Mouse (Mus musculus): ENCODE data around the gene Prss57. TPM values are rescaled to one million over a fixed set of nuclear protein-coding genes. Genes with fewer than 3 reads are reported as not detected.

Prss57 gene
- total and polyA plus RNA-seq, 3 experiments = 0.05 TPM; not detected in 2

GRCm38 (mm10) chr10:79789581-79789980 is 1.2 kb downstream of the Prss57 start:
- Histone ChIP-seq H3K27me3 (ENCODE audit: insufficient read depth, low read length) (peaks cover 38% of the 10 kb centered on the region), H3K4me3 (ENCODE audit: low read depth, low read length) (no peak overlapping the region), H3K9me3 (replicated peaks) (no peaks in the 10 kb centered on the region), H3K36me3 (replicated peaks) (no peaks in the 10 kb centered on the region), H3K4me1 (ENCODE audit: insufficient read depth, low read depth, low read length) (peaks cover 22% of the 10 kb centered on the region)
- ATAC-seq (ENCODE audit: extremely low read depth, insufficient number of reproducible peaks, low FRiP score, poor library complexity, severe bottlenecking) (no peak), DNase-seq (ENCODE audit: low spot score) (no peak)
- no peak for TF ChIP-seq GATA2 (IDR thresholded peaks at IDR 0.05; ENCODE audit: borderline replicate concordance, low read depth, low read length)
- TF ChIP-seq TAL1 (conservative IDR thresholded peaks at IDR 0.05; ENCODE audit: low read depth, low read length) = no peak
- TF ChIP-seq POLR2AphosphoS5 (IDR thresholded peaks at IDR 0.05; ENCODE audit: insufficient replicate concordance, low read depth, low read length) = no peak
- TF ChIP-seq GATA1 (IDR thresholded peaks at IDR 0.05; ENCODE audit: borderline replicate concordance, low read length) = no peak
- TF ChIP-seq CTCF (IDR thresholded peaks at IDR 0.05; ENCODE audit: low read depth, low read length) = no peak

GRCm38 (mm10) chr10:79788386-79789158 is 2.2 kb downstream of the Prss57 start:
- peaks cover 34% of the 10 kb centered on the region for H3K27me3 ChIP-seq (ENCODE audit: insufficient read depth, low read length)
- no peaks in the 10 kb centered on the region for H3K36me3 ChIP-seq (replicated peaks)
- H3K4me3 ChIP-seq (ENCODE audit: low read depth, low read length) = no peak overlapping the region
- DNase-seq (ENCODE audit: low spot score) (no peak), ATAC-seq (ENCODE audit: extremely low read depth, insufficient number of reproducible peaks, low FRiP score, poor library complexity, severe bottlenecking) (no peak)
- TF ChIP-seq POLR2AphosphoS5 (IDR thresholded peaks at IDR 0.05; ENCODE audit: insufficient replicate concordance, low read depth, low read length) (no peak), GATA2 (IDR thresholded peaks at IDR 0.05; ENCODE audit: borderline replicate concordance, low read depth, low read length) (no peak), CTCF (IDR thresholded peaks at IDR 0.05; ENCODE audit: low read depth, low read length) (peak; percentile 68), GATA1 (IDR thresholded peaks at IDR 0.05; ENCODE audit: borderline replicate concordance, low read length) (no peak)
- peaks cover 14% of the 10 kb centered on the region for H3K4me1 ChIP-seq (ENCODE audit: insufficient read depth, low read depth, low read length)
- H3K9me3 ChIP-seq (replicated peaks) = no peaks in the 10 kb centered on the region

GRCm38 (mm10) chr10:79783920-79784800 is 6.6 kb downstream of the Prss57 start:
- ATAC-seq (ENCODE audit: extremely low read depth, insufficient number of reproducible peaks, low FRiP score, poor library complexity, severe bottlenecking) (no peak), DNase-seq (ENCODE audit: low spot score) (no peak)
- H3K9me3 ChIP-seq (replicated peaks) = 0 out of 2 replicates have a peak, but pooled peaks cover 2% of the 10 kb centered on the region
- peaks cover 38% of the 10 kb centered on the region for H3K27me3 ChIP-seq (ENCODE audit: insufficient read depth, low read length)
- H3K36me3 ChIP-seq (replicated peaks) = no peaks in the 10 kb centered on the region
- H3K4me1 ChIP-seq (ENCODE audit: insufficient read depth, low read depth, low read length) = peaks cover 22% of the 10 kb centered on the region
- TF ChIP-seq CTCF (IDR thresholded peaks at IDR 0.05; ENCODE audit: low read depth, low read length) = peak; percentile 35
- no peak for TF ChIP-seq GATA1 (IDR thresholded peaks at IDR 0.05; ENCODE audit: borderline replicate concordance, low read length)
- TF ChIP-seq TAL1 (conservative IDR thresholded peaks at IDR 0.05; ENCODE audit: low read depth, low read length) = no peak
- H3K4me3 ChIP-seq (ENCODE audit: low read depth, low read length) = no peak overlapping the region

- Histone ChIP-seq H3K9me3 (replicated peaks) (0 out of 2 replicates have a peak, but pooled peaks cover 2% of the 10 kb centered on the region), H3K36me3 (replicated peaks) (no peaks in the 10 kb centered on the region), H3K4me1 (ENCODE audit: insufficient read depth, low read depth, low read length) (peaks cover 18% of the 10 kb centered on the region), H3K4me3 (ENCODE audit: low read depth, low read length) (no peak overlapping the region), H3K27me3 (ENCODE audit: insufficient read depth, low read length) (peaks cover 47% of the 10 kb centered on the region)
- DNase-seq (ENCODE audit: low spot score) (no peak), ATAC-seq (ENCODE audit: extremely low read depth, insufficient number of reproducible peaks, low FRiP score, poor library complexity, severe bottlenecking) (no peak)
- TF ChIP-seq CTCF (IDR thresholded peaks at IDR 0.05; ENCODE audit: low read depth, low read length) (no peak), TAL1 (conservative IDR thresholded peaks at IDR 0.05; ENCODE audit: low read depth, low read length) (no peak), GATA2 (IDR thresholded peaks at IDR 0.05; ENCODE audit: borderline replicate concordance, low read depth, low read length) (no peak), GATA1 (IDR thresholded peaks at IDR 0.05; ENCODE audit: borderline replicate concordance, low read length) (no peak), POLR2AphosphoS5 (IDR thresholded peaks at IDR 0.05; ENCODE audit: insufficient replicate concordance, low read depth, low read length) (no peak)
Observed at GRCm38 (mm10) chr10:79783050-79783449, 7.7 kb downstream of the Prss57 start.

- Histone ChIP-seq H3K27me3 (ENCODE audit: insufficient read depth, low read length) (peaks cover 52% of the 10 kb centered on the region), H3K4me3 (ENCODE audit: low read depth, low read length) (no peak overlapping the region), H3K4me1 (ENCODE audit: insufficient read depth, low read depth, low read length) (peaks cover 23% of the 10 kb centered on the region)
Observed at GRCm38 (mm10) chr10:79781956-79782355, 8.8 kb downstream of the Prss57 start.

GRCm38 (mm10) chr10:79781139-79781538 is 9.6 kb downstream of the Prss57 start:
- peak overlapping the region; percentile 70; the same call in 1 of the 2 replicates for H3K4me3 ChIP-seq (ENCODE audit: low read depth, low read length)
- 0 out of 2 replicates have a peak, but pooled peaks cover 2% of the 10 kb centered on the region for H3K9me3 ChIP-seq (replicated peaks)
- H3K36me3 ChIP-seq (replicated peaks) = no peaks in the 10 kb centered on the region
- TF ChIP-seq GATA1 (IDR thresholded peaks at IDR 0.05; ENCODE audit: borderline replicate concordance, low read length) (no peak), GATA2 (IDR thresholded peaks at IDR 0.05; ENCODE audit: borderline replicate concordance, low read depth, low read length) (no peak), CTCF (IDR thresholded peaks at IDR 0.05; ENCODE audit: low read depth, low read length) (no peak), POLR2AphosphoS5 (IDR thresholded peaks at IDR 0.05; ENCODE audit: insufficient replicate concordance, low read depth, low read length) (no peak), TAL1 (conservative IDR thresholded peaks at IDR 0.05; ENCODE audit: low read depth, low read length) (no peak)
- H3K4me1 ChIP-seq (ENCODE audit: insufficient read depth, low read depth, low read length) = peaks cover 23% of the 10 kb centered on the region
- H3K27me3 ChIP-seq (ENCODE audit: insufficient read depth, low read length) = peaks cover 59% of the 10 kb centered on the region
- ATAC-seq (ENCODE audit: extremely low read depth, insufficient number of reproducible peaks, low FRiP score, poor library complexity, severe bottlenecking) = no peak
- DNase-seq (ENCODE audit: low spot score) = no peak

More at GRCm38 (mm10) chr10:79781956-79782355, 8.8 kb downstream of the Prss57 start:
- TF ChIP-seq CTCF (IDR thresholded peaks at IDR 0.05; ENCODE audit: low read depth, low read length) (no peak), GATA1 (IDR thresholded peaks at IDR 0.05; ENCODE audit: borderline replicate concordance, low read length) (no peak), GATA2 (IDR thresholded peaks at IDR 0.05; ENCODE audit: borderline replicate concordance, low read depth, low read length) (no peak), POLR2AphosphoS5 (IDR thresholded peaks at IDR 0.05; ENCODE audit: insufficient replicate concordance, low read depth, low read length) (no peak), TAL1 (conservative IDR thresholded peaks at IDR 0.05; ENCODE audit: low read depth, low read length) (no peak)
- H3K36me3 ChIP-seq (replicated peaks) = no peaks in the 10 kb centered on the region
- H3K9me3 ChIP-seq (replicated peaks) = 0 out of 2 replicates have a peak, but pooled peaks cover 2% of the 10 kb centered on the region
- ATAC-seq (ENCODE audit: extremely low read depth, insufficient number of reproducible peaks, low FRiP score, poor library complexity, severe bottlenecking) (no peak), DNase-seq (ENCODE audit: low spot score) (no peak)

Data from G1E (cell line).